Mouse (Mus musculus) cerebellum, adult 2 months (tissue): ENCODE data around the gene Pfkfb3. TPM values are rescaled to one million over a fixed set of nuclear protein-coding genes. Genes with fewer than 3 reads are reported as not detected.

Experiments
- DNase-seq, 2 experiments: peaks; one replicate each; pipeline ENCODE4 v3.0.0; 2021
- H3K27ac ChIP-seq: fragments of 200-500 bp; 2 replicates; pipeline ENCODE4 v1.5.1; 2012; ENCODE audit warnings: low read length, control low read depth, inconsistent platforms; ENCODE audit not compliant: insufficient read depth
- H3K27me3 ChIP-seq: fragments of 200-500 bp; 2 replicates; pipeline ENCODE4 v1.6.1; 2012; ENCODE audit warnings: inconsistent platforms, mild to moderate bottlenecking, low read length, moderate library complexity; ENCODE audit not compliant: control insufficient read depth, insufficient read depth
- H3K4me1 ChIP-seq: fragments of 200-500 bp; 2 replicates; pipeline ENCODE4 v1.6.1; 2011; ENCODE audit warnings: low read length; ENCODE audit not compliant: control insufficient read depth, insufficient read depth
- H3K4me3 ChIP-seq: fragments of 200-500 bp; replicated peaks from 2 replicates; pipeline ENCODE3; 2011; ENCODE audit warnings: mild to moderate bottlenecking, low read depth, low read length, control low read depth; ENCODE audit not compliant: insufficient read depth
- CTCF ChIP-seq: fragments of 200-500 bp; IDR thresholded peaks from 2 replicates; pipeline ENCODE4 v1.5.1; 2011; ENCODE audit warnings: low read depth, mild to moderate bottlenecking, control low read depth, low read length, moderate library complexity, borderline replicate concordance; ENCODE audit not compliant: insufficient read depth
- POLR2A ChIP-seq: fragments of 200-500 bp; IDR thresholded peaks from 2 replicates; pipeline ENCODE4 v1.6.1; 2011; ENCODE audit warnings: low read length, control low read depth, borderline replicate concordance; ENCODE audit not compliant: insufficient read depth
- WGBS: fragments of 180-500 bp; shearing (Covaris S2); methylation state at CpG from one replicate; pipeline ENCODE4 v1.1.7; 2018; 5-methylcytosine and 5-hydroxymethylcytosine counted together
- polyA plus RNA-seq: library from polyadenylated mRNA; depleted of rRNA; stranded (reverse); fragments of >200 nt; gene quantifications from 2 replicates; pipeline ENCODE4 v1.2.3, GENCODE M21; 2012; rRNA removed

The Pfkfb3 gene
- 33.8 and 38.2 TPM in 2 replicates for polyA plus RNA-seq

DNA sequence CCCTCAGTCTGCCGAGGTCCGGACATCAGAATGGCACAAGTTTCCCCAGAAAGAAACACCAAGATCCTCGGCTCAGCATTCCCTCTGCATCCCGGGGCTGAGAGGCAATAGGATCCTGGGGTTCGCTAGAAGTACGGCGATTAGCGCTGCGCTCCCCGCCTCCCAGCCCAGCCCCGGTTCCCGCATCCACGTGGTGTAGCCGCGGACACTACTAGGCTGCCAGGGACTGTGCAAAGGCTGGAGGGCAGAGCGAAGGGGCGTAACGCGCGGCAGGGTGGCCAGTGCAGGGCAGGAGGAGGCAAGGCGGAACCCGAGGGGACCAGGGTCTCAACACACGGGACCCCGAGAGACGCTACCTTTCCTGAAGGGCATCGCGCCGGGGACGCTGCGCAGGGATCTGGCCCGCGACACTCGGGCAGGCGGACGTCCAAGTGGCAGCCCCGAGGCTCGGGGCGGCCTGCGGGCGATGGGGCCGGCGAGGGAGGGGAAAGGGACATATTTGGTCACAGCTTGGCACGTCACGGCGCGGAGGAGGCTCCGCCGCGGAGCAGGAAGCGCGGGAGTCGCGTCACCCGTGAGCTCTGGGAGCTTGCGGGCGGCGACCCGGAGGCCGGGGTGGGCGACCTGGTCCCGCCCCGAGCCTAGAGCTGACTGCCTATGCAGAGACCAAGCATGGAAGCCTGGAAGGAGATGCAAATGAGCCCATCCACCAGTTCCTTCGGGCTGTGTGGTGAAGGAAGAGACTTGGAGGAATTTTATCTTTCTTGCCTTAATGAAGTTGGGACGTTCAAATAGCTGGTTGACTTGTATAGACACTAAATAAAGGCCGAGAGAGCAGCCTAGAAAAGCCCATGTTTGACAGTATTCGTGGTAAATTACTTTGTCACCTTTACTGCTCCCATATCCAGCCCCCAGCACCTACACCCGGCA, at the start of gene Pfkfb3:
Gene Pfkfb3, minus strand, starts transcription at position 607 of the 930 bp plus-strand sequence.
- Histone ChIP-seq H3K4me3 (peak within 1 kb of the TSS; percentile 78), H3K27ac (no peak within 1 kb of the TSS), H3K27me3 (no peaks in the 10 kb centered on the region), H3K4me1 (no peaks in the 10 kb centered on the region)
- DNase-seq, result peak; percentile 68 to 70
- no peak for TF ChIP-seq CTCF
- no peak for TF ChIP-seq POLR2A
- WGBS, result 3% methylated on average over 67 of the region's 67 CpGs

- WGBS, result under 1% methylated on average over 78 of the region's 78 CpGs
- H3K27ac ChIP-seq, result peak overlapping the region; percentile 56
- TF ChIP-seq POLR2A (peak; percentile 59; the same call in 1 of the 2 replicates), CTCF (peak; percentile 100)
These were observed 48.9 kb upstream of the Pfkfb3 start for GRCm38 (mm10) chr2:11602506-11603489.

GRCm38 (mm10) chr2:11601795-11602194, 47.9 kb upstream of the Pfkfb3 start:
- 76% methylated on average over 6 of the region's 6 CpGs for WGBS
- DNase-seq, result no peak
- Histone ChIP-seq H3K4me3 (peak overlapping the region; percentile 95), H3K27me3 (no peaks in the 10 kb centered on the region), H3K27ac (no peak overlapping the region), H3K4me1 (0 out of 2 replicates have a peak, but pooled peaks cover 3% of the 10 kb centered on the region)
- TF ChIP-seq POLR2A (no peak), CTCF (no peak)

More at GRCm38 (mm10) chr2:11602506-11603489, 48.9 kb upstream of the Pfkfb3 start:
- Histone ChIP-seq H3K27me3 (no peaks in the 10 kb centered on the region), H3K4me3 (peak overlapping the region; percentile 95), H3K4me1 (no peaks in the 10 kb centered on the region)
- DNase-seq, result peak; percentile 94 to 98

GRCm38 (mm10) chr2:11597906-11598305, 44.0 kb upstream of the Pfkfb3 start:
- Histone ChIP-seq H3K27me3 (no peaks in the 10 kb centered on the region), H3K27ac (no peak overlapping the region), H3K4me1 (0 out of 2 replicates have a peak, but pooled peaks cover 3% of the 10 kb centered on the region), H3K4me3 (no peak overlapping the region)
- TF ChIP-seq POLR2A, result no peak
- no peak for TF ChIP-seq CTCF
- no peak for DNase-seq
- WGBS, result 95% methylated on average over 7 of the region's 7 CpGs

GRCm38 (mm10) chr2:11596690-11597089, 42.8 kb upstream of the Pfkfb3 start:
- DNase-seq, result no peak
- no peak overlapping the region for H3K4me3 ChIP-seq
- 0 out of 2 replicates have a peak, but pooled peaks cover 3% of the 10 kb centered on the region for H3K4me1 ChIP-seq
- WGBS, result 53% methylated on average over 2 of the region's 2 CpGs
- H3K27ac ChIP-seq, result no peak overlapping the region
- no peaks in the 10 kb centered on the region for H3K27me3 ChIP-seq
- TF ChIP-seq POLR2A (no peak), CTCF (no peak)

GRCm38 (mm10) chr2:11587996-11588395, 34.1 kb upstream of the Pfkfb3 start:
- Histone ChIP-seq H3K4me3 (no peak overlapping the region), H3K4me1 (no peaks in the 10 kb centered on the region), H3K27ac (no peak overlapping the region), H3K27me3 (no peaks in the 10 kb centered on the region)
- TF ChIP-seq POLR2A (no peak), CTCF (no peak)
- DNase-seq, result no peak
- 93% methylated on average over 4 of the region's 4 CpGs for WGBS

- Histone ChIP-seq H3K4me3 (no peak overlapping the region), H3K27ac (no peak overlapping the region)
These were observed 25.5 kb upstream of the Pfkfb3 start for GRCm38 (mm10) chr2:11579399-11579798.

More at GRCm38 (mm10) chr2:11579399-11579798, 25.5 kb upstream of the Pfkfb3 start:
- WGBS, result 91% methylated on average over 4 of the region's 4 CpGs
- no peak for TF ChIP-seq POLR2A
- no peak for TF ChIP-seq CTCF
- Histone ChIP-seq H3K4me1 (no peaks in the 10 kb centered on the region), H3K27me3 (no peaks in the 10 kb centered on the region)
- DNase-seq, result no peak
